Mouse (Mus musculus) mouse embryonic stem cell (cell line): ENCODE measurements around the gene Apol7c.
"Not testable (repeated sequence)": the region's sequence is repeated elsewhere in the genome, so short reads cannot be mapped to it uniquely, and the experiment has no call there.

Experiments used
- in situ Hi-C, 2 experiments: fragments of 300-500 bp; cut with MboI; formaldehyde crosslinking; loops; 1 replicate in 1 of 2; 3 replicates in 1 of 2; pipeline ENCODE4 v1.14.3; 2019 to 2020; ENCODE audit warnings: low sequenced_read_pairs in 2 of 2, low pct_unique_long_range_greater_than_20kb in 1 of 2, mixed read lengths in 1 of 2; ENCODE audit not compliant: unreplicated experiment in 1 of 2

The Apol7c gene

DNA sequence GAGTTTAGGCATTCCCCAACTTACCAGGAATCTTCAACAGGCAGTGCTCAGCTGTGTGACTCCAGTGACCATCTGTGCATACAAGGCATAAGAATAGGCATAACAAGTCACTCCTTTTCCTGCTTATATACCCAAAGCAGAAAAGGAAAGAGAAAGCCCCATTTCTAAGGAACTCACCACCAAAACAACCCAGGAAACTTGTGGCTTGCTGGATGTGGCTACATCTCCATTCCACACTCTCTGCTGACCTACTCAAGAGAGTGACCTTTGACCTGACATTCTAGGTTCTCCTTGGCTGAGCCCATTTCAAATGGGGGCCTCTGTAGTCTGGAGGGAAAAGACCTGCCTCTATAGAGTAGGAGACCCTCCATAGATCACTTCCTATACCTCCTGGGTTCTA lies at the start of gene Apol7c:
Gene Apol7c (minus strand): TSS at position 101 of the 400 bp plus-strand sequence.
- in situ Hi-C loops = loop anchor here in 1 of 2 experiments (10.0 kb wide), 1 partner anchor 52 kb away; no protein-coding TSS in a partner anchor

GRCm38 (mm10) chr15:77581681-77582080 lies 48.6 kb upstream of the Apol7c start:
- in situ Hi-C loops = loop anchor here in 1 of 2 experiments (10.0 kb wide), 1 partner anchor 47 kb away; the partner anchor contains the start of gene Apol7c

GRCm38 (mm10) chr15:77579311-77579710 lies 46.2 kb upstream of the Apol7c start:
- in situ Hi-C loops = no loop called here

GRCm38 (mm10) chr15:77578801-77579200 lies 45.7 kb upstream of the Apol7c start:
- in situ Hi-C loops = no loop called here

DNA sequence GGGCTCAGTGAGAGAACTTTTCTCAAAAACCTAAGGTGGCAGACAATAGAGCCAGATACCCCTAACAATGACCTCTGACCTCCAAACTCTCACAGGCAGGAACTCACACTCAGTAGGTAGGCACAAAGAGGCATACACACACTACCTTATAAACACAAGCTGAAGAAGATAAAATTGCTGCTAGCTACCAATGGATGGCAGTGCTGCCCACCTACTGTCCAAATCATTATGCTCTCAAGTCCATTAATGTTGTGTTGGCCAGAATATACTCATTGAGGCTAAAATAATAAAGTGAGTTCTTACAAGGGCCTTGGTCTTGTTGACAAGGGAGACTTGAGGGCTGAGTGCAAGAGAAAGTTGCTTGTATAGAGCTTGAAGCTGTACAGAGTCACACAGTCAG lies 30.1 kb upstream of the Apol7c start:
- in situ Hi-C loops = no loop called here

GRCm38 (mm10) chr15:77561792-77562191 lies 28.7 kb upstream of the Apol7c start, which contains the start of gene 1700025B11Rik:
Gene 1700025B11Rik (minus strand): TSS chr15:77561892.
- in situ Hi-C loops = no loop called here

DNA sequence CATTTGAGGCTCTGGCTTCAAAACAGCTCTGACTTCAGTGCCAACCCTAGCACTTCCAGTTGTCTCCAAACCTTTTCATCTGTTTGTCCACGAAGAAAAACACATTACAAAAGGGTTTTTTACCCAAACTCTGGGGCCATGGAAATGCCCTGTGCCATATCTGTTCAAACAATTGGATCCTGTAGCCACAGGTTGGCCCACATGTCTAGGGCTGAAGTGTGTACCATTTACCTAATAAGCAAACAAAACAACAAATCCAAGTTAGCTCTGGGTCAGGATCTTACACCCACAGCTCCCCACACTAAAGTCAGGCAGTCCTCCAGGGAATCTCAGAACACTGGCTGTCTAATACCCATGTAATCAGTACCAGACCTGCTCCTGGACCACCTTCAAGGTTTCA lies 6.1 kb upstream of the Apol7c start:
- in situ Hi-C loops = loop anchor here in 1 of 2 experiments (10.0 kb wide), 1 partner anchor 46 kb away; no protein-coding TSS in a partner anchor

DNA sequence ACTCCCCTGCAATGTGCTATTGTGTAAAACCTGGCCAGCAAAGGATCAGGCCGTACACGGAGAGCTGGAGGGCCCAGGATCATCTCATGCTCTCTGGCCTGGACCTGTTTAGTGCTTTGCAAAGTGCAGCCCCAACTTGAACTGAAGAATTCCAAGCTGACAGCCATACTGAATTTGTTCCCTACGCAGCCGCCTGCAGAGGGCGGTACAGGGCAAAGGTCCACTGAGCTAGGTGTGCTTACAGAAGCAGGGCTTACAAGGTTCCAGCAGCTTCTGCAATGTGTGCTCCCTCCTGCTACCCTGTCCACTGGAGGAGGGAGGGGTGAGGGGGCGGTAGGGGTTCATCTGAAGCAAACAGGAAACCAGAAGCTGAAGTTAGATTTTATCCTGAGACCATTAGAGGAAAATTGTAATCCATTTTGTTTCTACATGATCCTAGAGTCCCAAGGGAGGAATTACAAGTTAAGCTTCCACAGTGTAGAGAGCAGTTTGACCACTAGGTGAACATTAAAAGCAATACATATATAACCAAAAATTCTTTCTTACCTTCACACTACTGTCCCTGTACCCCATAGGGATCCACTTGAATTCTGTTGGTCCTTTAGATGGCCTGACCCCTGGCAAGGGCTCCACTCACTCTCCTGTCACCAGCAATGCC lies 9.8 kb downstream of the Apol7c start:
- in situ Hi-C loops = not testable (repeated sequence)

GRCm38 (mm10) chr15:77520596-77520995 lies 12.5 kb downstream of the Apol7c start:
- in situ Hi-C loops = not testable (repeated sequence)

DNA sequence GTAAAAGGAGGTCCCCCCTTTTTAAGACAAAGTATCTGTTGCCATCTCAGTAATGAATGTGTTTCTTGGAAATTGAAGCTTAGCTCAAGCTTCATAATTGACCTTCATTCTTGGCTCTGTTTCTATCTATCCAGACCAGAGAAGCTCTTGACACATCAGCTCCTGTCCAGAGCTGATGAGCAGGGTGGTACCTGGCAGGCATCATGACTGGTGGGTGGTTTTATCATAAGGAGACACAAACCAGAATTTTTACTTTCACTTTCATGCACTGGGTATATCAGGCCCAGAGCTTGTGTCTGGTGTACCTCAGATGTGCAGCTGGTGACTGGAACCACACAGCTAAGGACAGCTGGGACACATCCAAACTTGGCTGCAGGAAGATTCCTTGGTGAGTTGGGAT lies 25.1 kb downstream of the Apol7c start, which contains the start of gene Apol11a:
Gene Apol11a (plus strand): TSS at position 306 of the 400 bp plus-strand sequence.
- in situ Hi-C loops = not testable (repeated sequence)

GRCm38 (mm10) chr15:77494694-77495093 lies 38.4 kb downstream of the Apol7c start:
- in situ Hi-C loops = not testable (repeated sequence)

GRCm38 (mm10) chr15:77493181-77493580 lies 39.9 kb downstream of the Apol7c start:
- in situ Hi-C loops = not testable (repeated sequence)

DNA sequence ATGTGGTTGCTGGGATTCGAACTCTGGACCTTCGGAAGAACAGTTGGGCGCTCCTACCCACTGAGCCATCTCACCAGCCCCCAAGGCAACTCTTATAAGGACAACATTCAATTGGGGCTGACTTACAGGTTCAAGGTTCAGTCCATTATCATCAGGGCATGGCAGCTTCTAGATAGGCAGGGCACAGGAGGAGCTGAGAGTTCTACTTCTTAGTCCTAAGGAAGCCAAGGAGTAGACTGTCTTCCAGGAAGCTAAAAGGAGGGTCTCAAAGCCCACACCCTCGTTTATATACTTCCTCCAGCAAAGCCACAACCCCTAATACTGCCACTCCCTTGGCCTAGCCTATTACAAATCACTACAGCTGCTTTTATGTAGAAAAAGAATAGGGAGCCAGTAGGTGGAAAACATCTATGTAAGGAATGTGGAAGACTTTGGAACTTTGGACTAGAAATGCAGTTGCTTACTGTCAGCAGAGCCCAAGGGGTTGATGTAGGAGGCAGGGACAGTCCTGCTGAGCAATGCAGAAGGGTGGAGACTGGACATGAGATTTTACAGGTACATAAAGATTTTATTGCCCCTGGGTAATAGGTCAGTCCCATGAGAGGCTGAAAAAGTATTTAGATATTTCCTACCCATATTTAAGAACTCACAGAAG lies 50.8 kb downstream of the Apol7c start:
- in situ Hi-C loops = no loop called here

DNA sequence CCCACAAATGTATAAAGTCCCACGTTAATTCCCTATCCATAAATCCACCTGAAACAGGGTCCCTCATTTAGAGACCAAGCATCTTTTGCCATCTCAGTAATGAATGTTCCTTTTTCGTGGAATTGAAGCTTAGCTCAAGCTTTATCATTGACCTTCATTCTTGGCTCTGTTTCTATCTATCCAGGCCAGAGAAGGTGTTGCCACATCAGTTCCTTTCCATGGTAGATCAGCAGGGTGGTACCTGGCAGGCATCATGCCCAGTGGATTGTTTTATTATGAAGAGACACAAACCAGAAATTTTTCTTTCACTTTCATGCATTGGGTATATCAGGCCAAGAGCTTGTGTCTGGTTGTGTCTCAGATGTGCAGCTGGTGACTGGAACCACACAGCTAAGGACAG lies 56.4 kb downstream of the Apol7c start, which contains the start of gene Apol10a:
Gene Apol10a (plus strand): TSS at position 355 of the 400 bp plus-strand sequence.
- in situ Hi-C loops = not testable (repeated sequence)
